Mouse (Mus musculus) macrophage (primary cell): ENCODE results near the gene Trhde. TPM values are rescaled to one million over a fixed set of nuclear protein-coding genes. Genes with fewer than 3 reads are reported as not detected.

Experiments used
- H3K27ac ChIP-seq: fragments of 350-480 bp; formaldehyde crosslinking; 2 replicates; pipeline ENCODE4 v1.9.0; 2021
- H3K36me3 ChIP-seq: fragments of 350-480 bp; formaldehyde crosslinking; 2 replicates; pipeline ENCODE4 v1.9.0; 2021; ENCODE audit errors: inconsistent target
- H3K4me3 ChIP-seq: fragments of 350-480 bp; formaldehyde crosslinking; 2 replicates; pipeline ENCODE4 v1.9.0; 2021; ENCODE audit errors: inconsistent target
- H3K79me2 ChIP-seq: fragments of 350-480 bp; formaldehyde crosslinking; 2 replicates; pipeline ENCODE4 v1.9.0; 2021; ENCODE audit errors: inconsistent target
- WGBS: methylation state at CpG from one replicate; pipeline ENCODE4 v1.1.7; 2026; ENCODE audit warnings: inconsistent platforms; ENCODE audit not compliant: missing documents; 5-methylcytosine and 5-hydroxymethylcytosine counted together
- polyA plus RNA-seq: library from polyadenylated mRNA; stranded (reverse); fragments of 250-400 nt; gene quantifications from 3 replicates; pipeline ENCODE4 v1.2.4, GENCODE M21; 2018; ENCODE audit warnings: inconsistent platforms
- total RNA-seq, 78 experiments: library from RNA; depleted of rRNA; stranded (reverse); fragments of 250-400 nt; gene quantifications; 1 replicate in 9 of 78; 2 replicates in 24 of 78; 3 replicates in 43 of 78; 4 replicates in 2 of 78; pipeline ENCODE4 v1.2.4; 2018; ENCODE audit warnings: inconsistent platforms in 56 of 78

Trhde gene
- not detected for total RNA-seq (2018; cell fraction: chromatin; rRNA removed)
- total RNA-seq (2018; cell fraction: cytosol; rRNA removed) = not detected
- not detected for total RNA-seq (2018; cell fraction: nucleus; rRNA removed)
- polyA plus RNA-seq = not detected in 3 replicates

- 4% methylated on average over 30 of the region's 30 CpGs for WGBS
- no peak within 1 kb of the TSS for H3K27ac ChIP-seq
- H3K79me2 ChIP-seq = no peaks in the 10 kb centered on the region
- no peaks in the 10 kb centered on the region for H3K36me3 ChIP-seq
- H3K4me3 ChIP-seq = no peak within 1 kb of the TSS
These were observed at the start of gene Trhde for GRCm38 (mm10) chr10:114802161-114802651. Trhde (minus strand) TSS chr10:114802307.

- no peak overlapping the region for H3K27ac ChIP-seq
- no peaks in the 10 kb centered on the region for H3K79me2 ChIP-seq
- WGBS = 84% methylated on average over 12 of the region's 12 CpGs
- no peak overlapping the region for H3K4me3 ChIP-seq
- H3K36me3 ChIP-seq = no peaks in the 10 kb centered on the region
These were observed 39.9 kb upstream of the Trhde start for GRCm38 (mm10) chr10:114841966-114842365.

- Histone ChIP-seq H3K79me2 (no peaks in the 10 kb centered on the region), H3K27ac (no peak overlapping the region), H3K36me3 (no peaks in the 10 kb centered on the region), H3K4me3 (no peak overlapping the region)
- 13% methylated on average over 5 of the region's 5 CpGs for WGBS
These were observed 39.3 kb upstream of the Trhde start for GRCm38 (mm10) chr10:114841440-114841839.

DNA sequence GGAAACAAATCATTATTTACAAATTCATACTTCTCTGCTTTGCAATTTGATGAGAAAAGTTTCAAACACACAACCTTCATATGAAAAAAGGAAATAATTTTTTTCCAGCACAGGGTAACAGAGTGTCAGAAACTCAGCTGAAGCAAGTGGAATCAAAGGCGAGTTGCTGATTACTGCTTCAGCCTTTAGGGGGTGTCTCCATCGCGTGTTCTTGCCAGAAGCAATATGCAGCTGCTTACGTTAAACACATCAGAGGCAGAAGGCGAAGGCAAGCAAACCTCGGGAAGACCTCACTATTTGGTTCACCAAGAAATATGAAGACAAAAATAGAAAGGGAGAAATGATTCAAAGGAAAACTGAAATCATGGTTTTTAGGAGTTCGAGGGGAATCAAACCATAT lies 29.2 kb upstream of the Trhde start:
- no peak overlapping the region for H3K27ac ChIP-seq
- no peaks in the 10 kb centered on the region for H3K36me3 ChIP-seq
- no peak overlapping the region for H3K4me3 ChIP-seq
- no peaks in the 10 kb centered on the region for H3K79me2 ChIP-seq
- 48% methylated on average over 7 of the region's 7 CpGs for WGBS

GRCm38 (mm10) chr10:114808799-114809198 lies 6.7 kb upstream of the Trhde start:
- 47% methylated on average over 3 of the region's 3 CpGs for WGBS
- H3K79me2 ChIP-seq = no peaks in the 10 kb centered on the region

DNA sequence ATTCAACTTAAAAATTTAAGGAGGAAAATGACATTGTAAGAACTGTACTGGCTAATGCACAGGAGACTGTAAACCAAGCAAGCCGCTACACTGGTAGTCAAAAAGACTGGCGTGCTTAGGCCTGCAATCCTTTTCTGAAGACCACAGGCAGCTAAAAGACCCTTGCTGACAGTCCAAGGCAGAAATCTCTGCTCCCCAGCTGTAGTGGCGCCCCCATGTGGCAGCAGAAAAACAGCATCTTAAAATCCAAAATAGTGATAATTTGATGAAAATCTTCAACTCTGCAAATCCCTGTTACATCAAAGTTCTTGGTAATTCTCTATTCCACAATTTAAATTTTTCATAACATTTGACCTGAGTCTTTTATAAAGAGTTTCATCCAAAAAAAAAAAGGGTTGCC lies 3.8 kb upstream of the Trhde start:
- Histone ChIP-seq H3K36me3 (no peaks in the 10 kb centered on the region), H3K79me2 (no peaks in the 10 kb centered on the region), H3K27ac (no peak overlapping the region), H3K4me3 (no peak overlapping the region)
- WGBS = 50% methylated on average over 3 of the region's 3 CpGs

More at GRCm38 (mm10) chr10:114808799-114809198, 6.7 kb upstream of the Trhde start:
- Histone ChIP-seq H3K4me3 (no peak overlapping the region), H3K36me3 (no peaks in the 10 kb centered on the region), H3K27ac (no peak overlapping the region)

GRCm38 (mm10) chr10:114801457-114802160 lies 498 bp downstream of the Trhde start:
- Histone ChIP-seq H3K36me3 (no peaks in the 10 kb centered on the region), H3K4me3 (no peak overlapping the region), H3K79me2 (no peaks in the 10 kb centered on the region), H3K27ac (no peak overlapping the region)
- WGBS = 5% methylated on average over 50 of the region's 66 CpGs

- WGBS = 14% methylated on average over 75 of the region's 75 CpGs
- no peak overlapping the region for H3K27ac ChIP-seq
- no peaks in the 10 kb centered on the region for H3K36me3 ChIP-seq
- H3K79me2 ChIP-seq = no peaks in the 10 kb centered on the region
- H3K4me3 ChIP-seq = no peak overlapping the region
These were observed 1.5 kb downstream of the Trhde start for GRCm38 (mm10) chr10:114800331-114801304.

GRCm38 (mm10) chr10:114799481-114799880 lies 2.6 kb downstream of the Trhde start:
- Histone ChIP-seq H3K36me3 (no peaks in the 10 kb centered on the region), H3K27ac (no peak overlapping the region), H3K4me3 (no peak overlapping the region), H3K79me2 (no peaks in the 10 kb centered on the region)
- 85% methylated on average over 4 of the region's 4 CpGs for WGBS

DNA sequence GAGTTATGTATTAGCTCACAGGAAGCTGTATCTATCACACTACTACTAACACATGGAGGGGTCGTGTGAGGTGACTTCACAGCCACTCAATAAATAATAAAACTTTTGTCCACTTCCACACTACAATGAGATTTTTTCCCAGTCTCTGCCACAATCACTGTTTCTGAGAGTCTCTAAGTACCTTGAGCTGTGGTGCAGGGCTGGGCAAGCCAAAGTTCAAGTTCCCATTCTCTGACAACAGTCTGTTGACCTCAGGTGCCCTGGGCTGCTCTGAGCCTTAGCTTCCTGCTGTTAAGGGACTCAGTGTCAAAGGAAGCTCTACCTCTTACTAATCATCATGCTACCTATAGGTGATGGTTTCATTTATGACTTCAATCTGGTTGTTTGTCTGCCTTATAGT lies 3.3 kb downstream of the Trhde start:
- no peaks in the 10 kb centered on the region for H3K36me3 ChIP-seq
- WGBS = 30% methylated on average over 1 of the region's 1 CpGs

DNA sequence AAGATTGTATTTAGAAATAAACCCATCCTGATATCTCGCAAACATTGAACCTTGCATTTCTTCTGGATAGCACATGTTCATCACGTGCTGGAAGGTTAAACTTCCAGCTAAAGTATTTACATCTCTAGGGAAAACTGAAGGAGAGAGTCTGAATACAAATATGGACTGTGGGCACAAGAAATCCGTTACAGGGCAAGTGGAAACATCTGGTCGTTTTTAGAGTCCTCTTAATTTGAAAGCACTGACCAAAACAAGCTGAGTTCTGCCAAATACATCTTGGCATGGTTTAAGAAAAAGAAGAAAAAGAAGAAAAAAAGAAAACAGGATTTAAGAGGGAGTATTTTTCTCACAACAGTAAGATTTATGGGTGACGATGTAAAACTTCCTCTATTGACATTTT lies 3.9 kb downstream of the Trhde start:
- H3K36me3 ChIP-seq = no peaks in the 10 kb centered on the region
- H3K4me3 ChIP-seq = no peak overlapping the region
- 48% methylated on average over 5 of the region's 5 CpGs for WGBS
- no peak overlapping the region for H3K27ac ChIP-seq
- no peaks in the 10 kb centered on the region for H3K79me2 ChIP-seq

More for the DNA sequence above, 3.3 kb downstream of the Trhde start:
- no peaks in the 10 kb centered on the region for H3K79me2 ChIP-seq
- H3K27ac ChIP-seq = no peak overlapping the region
- H3K4me3 ChIP-seq = no peak overlapping the region

DNA sequence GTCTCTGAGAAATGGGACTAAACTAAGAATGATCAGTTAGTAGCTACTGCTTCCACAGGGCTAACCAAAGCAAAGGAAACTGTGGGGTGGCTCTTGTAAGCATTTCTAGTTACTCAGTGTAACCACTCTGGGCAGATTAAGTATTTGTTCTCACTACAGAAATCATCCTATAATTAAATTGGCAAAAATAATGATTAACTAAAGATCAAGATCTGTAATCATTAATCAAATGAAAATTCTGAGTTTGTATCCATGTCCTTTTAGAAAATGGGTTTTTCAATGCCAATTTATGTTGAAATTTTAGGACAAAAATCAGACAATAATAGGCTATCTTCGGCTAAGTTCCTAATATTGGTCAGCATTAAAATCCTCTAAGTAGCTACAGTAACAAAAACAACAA lies 4.4 kb downstream of the Trhde start:
- H3K4me3 ChIP-seq = no peak overlapping the region
- 73% methylated on average over 1 of the region's 1 CpGs for WGBS
- H3K27ac ChIP-seq = no peak overlapping the region
- H3K36me3 ChIP-seq = no peaks in the 10 kb centered on the region
- H3K79me2 ChIP-seq = no peaks in the 10 kb centered on the region

GRCm38 (mm10) chr10:114796872-114797271 lies 5.2 kb downstream of the Trhde start:
- H3K4me3 ChIP-seq = no peak overlapping the region
- WGBS = 82% methylated on average over 5 of the region's 5 CpGs

DNA sequence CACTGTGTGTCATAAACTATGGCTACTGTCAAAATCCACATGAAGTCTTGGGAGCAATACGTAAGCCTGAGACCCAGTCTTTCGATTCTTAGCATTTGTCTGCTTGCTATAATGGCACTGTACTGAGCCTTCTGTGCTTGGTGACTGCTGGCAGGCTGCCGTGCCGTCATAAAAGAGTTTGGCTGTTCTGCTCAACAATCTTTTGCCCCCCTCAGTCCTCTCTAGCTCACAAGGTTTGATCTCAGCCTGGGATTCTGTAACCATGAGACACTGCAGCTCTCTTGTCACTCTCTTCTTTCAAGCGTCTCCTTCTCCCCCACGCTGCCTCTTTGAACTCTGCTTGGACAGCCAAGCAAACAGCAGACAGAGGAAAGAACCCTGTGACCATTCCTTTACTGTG lies 7.9 kb downstream of the Trhde start:
- no peaks in the 10 kb centered on the region for H3K36me3 ChIP-seq
- H3K27ac ChIP-seq = no peak overlapping the region
- no peaks in the 10 kb centered on the region for H3K79me2 ChIP-seq
- 73% methylated on average over 6 of the region's 6 CpGs for WGBS
- H3K4me3 ChIP-seq = no peak overlapping the region

More at GRCm38 (mm10) chr10:114796872-114797271, 5.2 kb downstream of the Trhde start:
- Histone ChIP-seq H3K36me3 (no peaks in the 10 kb centered on the region), H3K27ac (no peak overlapping the region), H3K79me2 (no peaks in the 10 kb centered on the region)
